Mouse (Mus musculus): ENCODE data around the gene Hyal2.

- no peak for TF ChIP-seq CTCF (IDR thresholded peaks at IDR 0.05; ENCODE audit: extremely low read depth, insufficient read depth, low read length)
- TF ChIP-seq POLR2A (IDR thresholded peaks at IDR 0.05; ENCODE audit: extremely low read depth, insufficient read depth, low read length): no peak
Measured at GRCm38 (mm10) chr9:107581584-107581983, 13.8 kb downstream of the Hyal2 start.
